Mouse (Mus musculus): ENCODE data around the gene Zkscan8.
"Not testable (repeated sequence)": the region's sequence is repeated elsewhere in the genome, so short reads cannot be mapped to it uniquely, and the experiment has no call there.

Gene Zkscan8

DNA sequence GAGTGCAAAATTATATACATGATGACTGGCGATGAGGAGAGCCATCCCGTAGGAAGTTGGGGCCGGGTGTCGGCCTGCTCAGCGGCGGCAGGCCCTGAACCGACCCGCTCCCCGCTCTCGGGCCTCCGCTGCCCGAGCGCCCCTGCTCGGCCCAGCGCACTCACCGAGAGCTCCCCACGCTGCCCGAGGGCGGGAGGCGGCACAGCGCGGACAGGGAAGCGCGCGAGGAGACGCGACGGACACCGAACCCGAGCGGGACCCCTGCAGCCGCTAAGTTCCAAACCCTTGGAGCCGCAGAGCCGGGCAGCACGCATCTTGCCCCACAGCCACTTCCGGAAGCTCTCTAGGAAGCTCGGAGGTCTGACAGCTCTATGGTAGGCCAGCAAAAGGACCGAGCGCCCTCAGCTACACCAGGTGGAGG is at the start of gene Zkscan8:
TSS of gene Zkscan8 (minus strand) at position 340 of the 421 bp plus-strand sequence.
- peak; percentile 87 for DNase-seq (ENCODE audit: extremely low read depth, insufficient read length, low spot score)

DNA sequence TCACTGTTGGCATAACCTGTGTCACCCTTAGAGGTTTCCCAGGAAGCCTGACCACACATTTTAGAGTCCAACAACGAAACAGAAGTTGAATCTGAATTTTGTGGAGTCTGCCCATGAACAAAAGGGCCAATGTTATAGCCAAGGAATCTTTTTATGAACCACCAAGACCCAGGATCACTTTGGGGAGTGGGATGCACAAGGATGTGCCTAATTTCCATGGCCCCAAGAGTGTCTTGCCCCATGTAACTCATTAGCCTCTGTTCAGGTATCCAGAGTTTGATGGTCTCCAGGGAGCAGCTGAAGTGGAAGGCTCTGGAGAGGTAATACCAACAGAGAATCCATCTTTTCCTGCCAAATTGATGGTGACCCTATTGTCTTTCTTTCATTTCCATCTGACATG is 28.9 kb upstream of the Zkscan8 start, which contains the start of gene Olfr1535:
TSS of gene Olfr1535 (minus strand) at position 101 of the 400 bp plus-strand sequence.
- no peak for DNase-seq (ENCODE audit: extremely low read depth, insufficient read length, low spot score)

DNA sequence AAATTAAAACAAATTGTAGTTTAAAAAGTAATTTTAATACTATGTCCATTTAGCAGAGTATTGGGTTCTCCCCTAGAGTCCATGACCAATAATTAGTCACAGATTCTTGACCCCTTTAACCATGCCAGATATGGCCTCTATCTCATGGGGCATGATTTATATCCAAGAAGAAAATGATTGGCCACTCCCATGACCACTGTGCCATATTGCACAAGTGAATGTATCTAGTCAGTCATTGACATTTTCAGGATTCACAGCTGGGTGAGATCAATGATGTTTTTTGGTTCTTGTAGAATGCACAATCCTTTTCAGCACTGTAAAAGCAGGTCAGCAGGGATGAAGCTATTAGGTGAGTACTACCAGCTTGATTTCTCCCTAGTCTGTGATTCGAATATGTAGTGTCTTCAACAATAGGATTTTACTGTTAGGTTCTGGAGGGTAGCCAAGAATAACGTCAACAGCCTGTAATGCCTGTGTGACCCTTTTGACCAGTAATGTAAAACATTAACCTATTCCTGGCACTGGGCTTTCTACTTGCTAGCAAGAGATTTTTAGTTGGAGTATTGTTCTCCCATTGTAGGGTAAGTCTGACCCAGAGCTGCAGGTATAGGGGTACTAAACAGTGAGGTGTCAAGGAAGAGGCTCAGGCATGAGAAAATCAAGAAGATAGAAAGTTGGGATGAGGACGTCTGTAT is 19.6 kb upstream of the Zkscan8 start:
- DNase-seq (ENCODE audit: extremely low read depth, insufficient read length, low spot score) = no peak

DNA sequence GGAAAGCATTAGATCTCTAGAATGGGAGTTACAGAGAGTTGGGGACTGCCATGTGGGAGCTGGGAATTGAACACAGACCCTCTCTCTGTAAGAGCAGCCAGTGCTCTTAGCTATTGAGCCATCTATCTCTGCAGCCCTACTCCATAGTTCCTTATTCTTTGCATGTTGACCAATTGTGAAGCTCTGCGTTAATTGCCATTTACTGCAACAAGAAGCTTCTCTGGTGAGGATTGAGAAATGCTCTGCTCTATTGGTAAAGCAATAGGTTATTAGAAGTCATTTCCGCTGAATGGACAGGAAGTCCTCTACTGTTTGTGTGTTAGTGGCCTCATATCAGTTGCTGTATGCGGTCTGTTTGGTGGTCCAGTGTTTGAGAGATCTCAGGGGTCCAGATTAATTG is 18.6 kb upstream of the Zkscan8 start:
- DNase-seq (ENCODE audit: extremely low read depth, insufficient read length, low spot score) = no peak

DNA sequence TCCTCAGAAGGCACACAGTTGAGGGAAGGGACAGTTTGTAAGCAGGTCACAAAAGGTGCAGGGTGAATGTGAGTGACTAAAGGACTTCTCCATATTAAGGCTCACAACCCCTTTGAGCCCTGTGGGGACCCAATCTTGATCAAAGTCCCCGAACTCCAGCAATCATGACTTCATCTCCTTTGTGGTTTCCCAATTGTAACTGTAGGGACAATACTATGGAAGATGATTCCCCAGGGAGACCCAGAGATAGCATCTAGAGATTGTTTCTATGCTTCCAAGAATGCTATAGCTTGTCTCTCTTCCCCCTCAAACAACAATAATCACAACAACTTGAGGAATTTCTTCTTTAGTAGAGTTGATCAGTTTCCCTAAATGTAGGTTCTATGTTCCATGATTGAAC is 11.8 kb upstream of the Zkscan8 start, which contains the start of gene Olfr1366:
TSS of gene Olfr1366 (minus strand) at position 101 of the 400 bp plus-strand sequence.
- DNase-seq (ENCODE audit: extremely low read depth, insufficient read length, low spot score) = no peak

DNA sequence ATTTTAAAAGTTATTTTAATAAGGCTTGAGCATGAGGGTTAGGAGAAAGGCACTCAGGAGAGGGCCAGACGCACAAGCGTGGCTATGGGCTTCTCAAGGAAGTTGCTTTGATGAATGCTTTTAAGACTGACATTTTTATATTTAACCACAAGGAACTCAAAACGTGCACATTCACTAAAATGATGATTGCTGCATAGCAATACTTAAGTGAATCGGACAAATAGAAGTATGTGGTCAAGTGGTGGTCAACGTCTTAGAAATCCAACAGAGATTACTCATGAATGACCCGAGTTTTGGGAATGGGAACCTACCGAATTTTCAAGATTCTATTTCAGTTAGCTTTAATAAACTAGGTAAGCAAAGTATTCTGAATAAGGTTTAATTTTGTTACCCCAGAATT is 784 bp downstream of the Zkscan8 start:
- peak; percentile 13 for DNase-seq (ENCODE audit: extremely low read depth, insufficient read length, low spot score)

DNA sequence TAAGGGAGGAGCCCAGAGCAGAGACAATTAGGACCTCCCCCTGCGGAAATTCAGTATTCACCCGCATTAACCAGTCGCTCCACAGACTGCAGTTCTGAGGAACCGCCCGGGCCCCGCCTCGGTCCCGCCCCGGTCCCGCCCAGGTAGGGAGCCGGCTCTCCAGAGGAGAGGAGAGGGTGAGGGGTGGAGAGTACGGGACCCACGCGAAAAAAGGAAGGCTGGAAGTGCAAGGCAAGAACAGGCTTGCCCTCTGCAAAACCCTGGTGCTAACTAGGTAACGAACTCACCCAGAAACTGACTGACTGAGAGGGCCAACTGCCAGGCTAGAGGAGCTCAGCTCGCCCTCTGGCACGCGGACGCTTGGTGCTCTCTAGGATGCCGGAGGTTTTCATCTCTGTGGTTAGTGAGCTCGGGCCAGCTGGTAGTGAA is 24.7 kb downstream of the Zkscan8 start:
- peak; percentile 92 for DNase-seq (ENCODE audit: extremely low read depth, insufficient read length, low spot score)

DNA sequence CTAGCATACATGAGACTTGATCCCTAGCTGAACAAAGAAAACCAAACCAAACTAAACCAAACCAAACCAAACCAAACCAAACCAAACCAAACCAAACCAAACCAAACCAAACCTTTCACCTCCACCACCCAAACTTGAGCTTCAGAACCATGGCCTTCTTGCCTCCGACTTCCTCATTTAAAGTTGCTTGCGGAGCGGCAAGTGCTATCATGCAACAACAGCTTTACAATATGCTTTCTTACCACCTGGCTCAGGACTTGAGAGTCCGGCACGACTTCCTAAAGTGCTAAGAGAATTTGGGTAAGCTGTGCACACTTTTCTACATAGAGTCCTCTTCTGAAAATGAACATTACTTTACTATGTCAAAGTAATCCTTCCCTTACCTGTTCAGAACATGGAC is 28.6 kb downstream of the Zkscan8 start:
- no peak for DNase-seq (ENCODE audit: extremely low read depth, insufficient read length, low spot score)

DNA sequence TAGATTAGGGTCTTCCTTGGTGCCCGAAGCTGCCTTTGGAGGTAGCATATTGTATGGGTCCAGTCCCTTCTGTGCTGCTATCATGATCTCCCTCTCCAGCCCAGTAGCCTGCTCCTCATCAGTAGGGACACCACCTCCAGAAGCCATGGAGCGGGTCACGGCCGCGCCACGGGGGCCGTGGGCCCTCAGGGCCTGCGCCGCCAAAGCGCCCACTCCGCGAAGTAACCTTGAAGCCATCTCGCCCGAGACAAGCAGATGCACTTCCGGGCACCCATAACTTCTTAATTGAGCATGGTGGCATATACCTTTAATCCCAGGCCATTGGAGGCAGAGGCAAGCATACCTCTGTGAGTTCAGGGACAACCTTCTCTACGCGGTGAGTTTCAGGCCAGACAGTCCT is 29.7 kb downstream of the Zkscan8 start, which contains the start of gene Gm11273:
TSS of gene Gm11273 (minus strand) at position 237 of the 400 bp plus-strand sequence.
- DNase-seq (ENCODE audit: extremely low read depth, insufficient read length, low spot score) = not testable (repeated sequence)

DNA sequence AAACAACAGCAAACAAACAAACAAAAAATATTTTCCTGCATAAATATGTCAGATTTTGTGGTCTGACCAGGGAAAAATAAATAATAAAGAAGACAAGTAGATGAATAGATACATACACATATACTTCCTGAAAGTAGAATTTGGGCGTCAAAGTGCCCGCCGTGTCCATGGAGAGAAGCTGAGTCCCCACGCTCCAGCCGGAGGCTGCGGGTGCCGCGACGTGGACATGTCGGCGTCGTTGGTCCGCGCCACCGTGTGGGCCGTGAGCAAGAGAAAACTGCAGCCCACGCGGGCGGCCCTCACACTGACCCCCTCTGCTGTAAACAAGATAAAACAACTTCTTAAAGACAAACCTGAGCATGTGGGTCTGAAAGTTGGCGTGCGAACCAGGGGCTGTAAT is 35.8 kb downstream of the Zkscan8 start, which contains the start of gene AK157302:
TSS of gene AK157302 (plus strand) at position 144 of the 400 bp plus-strand sequence.
- peak; percentile 69 for DNase-seq (ENCODE audit: extremely low read depth, insufficient read length, low spot score)

DNA sequence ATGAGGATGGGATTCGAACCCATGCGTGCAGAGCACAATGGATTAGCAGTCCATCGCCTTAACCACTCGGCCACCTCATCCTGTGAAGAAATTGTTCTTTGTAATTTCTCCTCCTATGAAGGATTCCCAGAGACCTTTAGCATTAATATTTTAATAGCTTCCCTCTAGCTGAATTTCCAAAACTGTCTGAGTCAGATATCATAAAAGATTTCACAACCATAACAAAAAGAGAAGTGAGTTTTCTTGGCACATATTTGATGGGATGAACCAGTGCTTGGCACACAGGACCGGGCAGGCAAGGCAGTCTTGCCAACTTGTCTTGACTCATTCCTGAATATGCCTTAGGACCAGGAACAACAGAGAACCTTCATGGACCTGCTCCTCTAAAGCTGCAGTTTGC is 38.1 kb downstream of the Zkscan8 start:
- DNase-seq (ENCODE audit: extremely low read depth, insufficient read length, low spot score) = peak; percentile 48

DNA sequence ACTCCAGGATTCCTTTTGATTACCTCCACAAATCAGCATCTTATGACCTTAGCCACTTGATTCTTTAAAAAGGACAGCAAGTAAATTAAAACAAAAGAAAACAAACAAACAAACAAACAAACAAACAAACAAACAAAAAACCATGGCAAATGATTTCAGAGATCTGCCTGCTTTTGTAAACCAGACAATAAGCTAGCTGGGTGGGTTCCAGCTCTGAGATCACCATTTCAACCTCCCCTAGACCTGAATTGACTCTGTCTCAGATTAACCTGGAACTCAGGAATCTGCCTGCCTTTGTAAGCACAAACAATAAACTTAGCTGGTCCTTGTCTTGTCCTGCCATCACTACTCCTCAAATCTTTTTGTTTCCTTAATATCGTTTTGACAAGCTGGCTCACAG is 44.0 kb downstream of the Zkscan8 start:
- DNase-seq (ENCODE audit: extremely low read depth, insufficient read length, low spot score) = no peak

DNA sequence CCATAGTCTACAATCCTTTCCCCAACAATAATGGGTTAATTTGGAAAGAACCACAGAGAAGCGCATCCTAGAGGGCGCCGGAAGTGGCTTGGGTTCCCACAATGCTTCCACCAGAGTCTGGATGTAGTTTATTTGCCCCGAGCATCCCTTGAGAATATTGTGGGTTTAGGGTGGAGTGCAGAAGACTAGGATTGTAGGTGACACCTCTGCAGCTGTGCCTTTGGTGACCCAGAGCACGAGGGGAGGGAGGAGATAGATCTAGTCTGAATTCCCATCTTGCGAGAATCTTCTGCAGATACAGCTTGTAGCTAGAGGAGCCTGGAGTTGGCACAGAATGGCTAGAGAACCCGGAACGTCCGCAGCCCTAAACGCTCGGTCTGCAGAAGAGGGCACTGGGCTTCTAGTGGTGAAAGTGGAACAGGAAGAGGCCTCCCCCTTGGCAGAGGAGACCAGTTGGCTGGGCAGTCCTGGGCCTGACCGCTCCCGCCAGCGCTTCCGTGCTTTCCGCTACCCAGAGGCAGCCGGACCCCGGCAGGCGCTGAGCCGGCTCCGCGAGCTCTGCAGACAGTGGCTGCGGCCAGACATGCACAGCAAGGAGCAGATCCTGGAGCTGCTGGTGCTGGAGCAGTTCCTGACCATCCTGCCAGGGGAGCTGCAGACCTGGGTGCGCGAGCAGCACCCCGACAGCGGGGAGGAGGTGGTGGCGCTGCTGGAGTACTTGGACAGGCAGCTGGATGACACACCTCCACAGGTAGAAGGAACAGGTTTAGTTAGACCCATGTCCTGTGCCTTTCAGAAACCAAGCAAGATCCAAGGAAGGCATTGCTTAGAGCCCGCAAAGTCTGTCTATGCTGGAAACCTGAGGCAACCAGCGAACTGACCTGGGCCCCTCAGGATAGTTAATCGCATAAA is 51.9 kb downstream of the Zkscan8 start, which contains the start of the genes Zkscan4 and Gm10065:
TSS of gene Zkscan4 (plus strand) at position 149 of the 912 bp plus-strand sequence.
TSS of gene Gm10065 (minus strand) at position 683 of the 912 bp plus-strand sequence.
- DNase-seq (ENCODE audit: extremely low read depth, insufficient read length, low spot score) = peak; percentile 57

DNA sequence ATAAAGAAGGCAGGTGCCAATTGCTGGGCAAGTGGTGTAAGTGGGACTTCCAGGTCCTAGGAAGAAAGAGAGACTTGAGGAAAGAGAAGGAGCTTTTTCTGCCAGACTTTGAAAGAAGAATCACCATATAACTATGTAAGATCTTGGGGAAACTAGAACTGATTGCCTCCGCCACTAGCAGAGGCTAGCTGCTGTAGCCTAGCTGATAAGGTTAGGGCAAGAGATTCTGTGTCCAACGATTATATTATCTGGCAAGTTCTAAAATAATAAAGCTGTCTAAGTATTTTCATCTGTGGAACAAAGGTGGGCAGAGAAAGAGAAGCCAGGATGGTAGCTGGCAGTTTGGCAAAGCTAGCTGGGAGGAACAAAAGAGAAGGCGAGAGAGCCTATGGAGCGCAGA is 58.5 kb downstream of the Zkscan8 start:
- DNase-seq (ENCODE audit: extremely low read depth, insufficient read length, low spot score) = no peak

DNA sequence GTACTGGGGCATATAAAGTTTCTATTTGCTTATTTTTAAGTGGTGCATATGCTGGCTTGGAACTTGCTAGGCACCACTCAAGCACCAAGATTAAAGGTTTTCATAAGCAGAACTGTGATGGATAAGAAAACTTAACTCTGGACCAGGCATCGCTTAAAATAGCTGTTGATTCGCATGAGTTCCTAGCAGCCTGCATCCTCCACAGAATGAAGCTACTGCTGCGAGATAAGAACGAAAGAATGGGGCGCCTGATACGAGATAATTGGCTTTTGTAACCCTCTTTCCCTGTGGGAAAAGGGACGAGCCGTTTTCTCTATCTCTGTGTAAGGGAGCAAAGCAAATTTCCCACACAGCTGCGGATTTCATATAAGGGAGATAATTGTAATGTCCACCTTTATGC is 61.8 kb downstream of the Zkscan8 start:
- no peak for DNase-seq (ENCODE audit: extremely low read depth, insufficient read length, low spot score)

DNA sequence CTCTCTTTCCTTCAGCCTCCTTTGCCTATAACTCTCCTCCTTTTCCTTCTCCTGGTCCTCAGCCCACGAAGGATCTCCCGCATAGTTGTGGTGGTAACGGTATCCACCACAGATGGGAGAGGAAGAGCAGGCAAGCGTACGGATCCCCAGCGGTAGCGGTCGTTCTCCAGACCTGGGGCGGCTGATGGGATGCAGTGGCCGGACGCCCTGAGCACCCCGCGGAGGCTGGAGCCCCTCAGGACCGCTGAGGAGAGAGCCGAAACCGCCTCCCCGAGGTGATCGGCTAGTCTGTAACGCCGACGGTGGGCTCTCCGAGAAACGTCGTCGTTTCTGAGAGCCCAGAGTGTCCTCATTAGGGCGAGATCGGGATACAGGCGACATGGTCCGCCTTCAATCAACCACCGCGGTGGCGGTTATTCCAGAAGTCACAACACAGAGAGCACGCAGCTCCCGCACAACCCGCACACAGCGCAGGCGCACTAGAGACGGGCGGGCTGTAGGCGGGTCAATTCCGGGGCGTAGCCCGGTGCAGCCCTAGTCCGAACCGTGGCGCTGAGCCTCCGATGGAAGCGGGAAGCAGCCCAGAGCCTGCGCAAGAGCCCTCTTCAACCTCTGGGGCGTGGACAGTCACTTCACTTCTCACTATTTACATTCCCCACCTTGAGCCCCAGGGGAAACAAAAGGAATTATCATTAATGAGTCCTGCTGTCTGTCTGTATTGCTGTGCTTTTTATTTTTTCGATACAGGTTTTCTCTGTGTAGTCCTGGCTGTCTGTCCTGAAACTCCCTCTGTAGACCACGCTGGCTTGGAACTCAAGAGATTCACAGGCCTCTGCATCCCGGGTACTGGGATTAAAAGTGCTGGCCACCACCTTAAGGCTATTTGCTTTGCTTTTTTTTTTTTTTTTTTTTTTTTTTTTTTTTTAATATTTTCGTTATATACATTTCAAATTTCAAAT is 62.6 kb downstream of the Zkscan8 start, which contains the start of gene Nkapl:
TSS of gene Nkapl (minus strand) at position 449 of the 959 bp plus-strand sequence.
- no peak for DNase-seq (ENCODE audit: extremely low read depth, insufficient read length, low spot score)

DNA sequence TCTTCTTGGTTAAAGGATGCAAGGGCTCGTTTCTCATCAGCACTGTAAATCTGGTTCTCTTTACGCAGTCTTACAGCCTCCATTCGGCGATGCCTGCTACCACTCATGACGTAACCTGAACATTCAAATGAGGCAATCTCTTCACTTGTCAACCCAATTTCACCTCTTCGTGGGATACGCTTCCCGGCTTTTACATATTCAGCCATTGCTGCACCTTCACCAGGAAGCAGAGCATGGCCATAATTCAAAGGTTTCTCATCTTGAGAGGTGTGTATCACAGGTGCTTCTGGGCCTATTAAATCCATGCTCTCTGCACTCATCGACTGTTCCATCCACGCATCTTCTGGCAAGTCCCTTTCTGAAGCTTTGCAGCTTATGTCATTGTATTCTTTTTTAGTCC is 63.6 kb downstream of the Zkscan8 start:
- no peak for DNase-seq (ENCODE audit: extremely low read depth, insufficient read length, low spot score)

Data from 3134 (cell line).